Mouse (Mus musculus): ENCODE measurements around the gene Mrgpra1.

- TF ChIP-seq POLR2A (IDR thresholded peaks at IDR 0.05; ENCODE audit: low read depth, low read length) (no peak), CTCF (IDR thresholded peaks at IDR 0.05; ENCODE audit: extremely low read depth, insufficient read depth, insufficient read length, insufficient replicate concordance) (no peak)
These were observed 47.1 kb upstream of the Mrgpra1 start for GRCm38 (mm10) chr7:47401125-47401524.
